Mouse (Mus musculus): ENCODE measurements around the gene Pax7.
A peak's percentile ranks its signal among the peaks of the same experiment; 100 is the strongest.

- TF ChIP-seq CTCF (conservative IDR thresholded peaks at IDR 0.05 in 1 of 2, IDR thresholded peaks at IDR 0.05 in 1 of 2; ENCODE audit: low read depth in 2 of 2, low read length in 2 of 2) = peak; percentile 51 to 87
- no peak for TF ChIP-seq POLR2A (IDR thresholded peaks at IDR 0.05; ENCODE audit: low read depth, low read length)
- peak; percentile 18; the same call in 1 of the 2 replicates for TF ChIP-seq MAX (IDR thresholded peaks at IDR 0.05; ENCODE audit: low read length)
- no peak for TF ChIP-seq UBTF (IDR thresholded peaks at IDR 0.05; ENCODE audit: low read depth, low read length)
- TF ChIP-seq ZC3H11A (IDR thresholded peaks at IDR 0.05; ENCODE audit: low read depth, low read length) = 0 out of 2 replicates have a peak, but pooled peaks have one; percentile 12
- no peak for TF ChIP-seq EP300 (IDR thresholded peaks at IDR 0.05; ENCODE audit: low read length)
- TF ChIP-seq ETS1 (conservative IDR thresholded peaks at IDR 0.05; ENCODE audit: low read depth, low read length) = no peak
- no peak for TF ChIP-seq ZMIZ1 (IDR thresholded peaks at IDR 0.05; ENCODE audit: low read depth, low read length)
- peak; percentile 83 for TF ChIP-seq SMC3 (IDR thresholded peaks at IDR 0.05; ENCODE audit: low read depth, low read length)
- no peak for TF ChIP-seq TBP (conservative IDR thresholded peaks at IDR 0.05; ENCODE audit: low read depth, low read length)
- TF ChIP-seq ZNF384 (IDR thresholded peaks at IDR 0.05; ENCODE audit: low read depth, low read length) = no peak
- no peak for TF ChIP-seq NRF1 (IDR thresholded peaks at IDR 0.05; ENCODE audit: low read depth, low read length)
Observed at GRCm38 (mm10) chr4:139858635-139859176, 25.4 kb upstream of the Pax7 start.

All from CH12.LX (cell line).